Mouse (Mus musculus) 3134 (cell line): Measurements from ENCODE around the gene Tnni3k.

Experiments
- DNase-seq: peaks from one replicate; pipeline ENCODE4 v3.0.0-alpha.2; 2011; ENCODE audit warnings: low spot score; ENCODE audit not compliant: insufficient read length; ENCODE audit errors: extremely low read depth

Tnni3k gene

DNA sequence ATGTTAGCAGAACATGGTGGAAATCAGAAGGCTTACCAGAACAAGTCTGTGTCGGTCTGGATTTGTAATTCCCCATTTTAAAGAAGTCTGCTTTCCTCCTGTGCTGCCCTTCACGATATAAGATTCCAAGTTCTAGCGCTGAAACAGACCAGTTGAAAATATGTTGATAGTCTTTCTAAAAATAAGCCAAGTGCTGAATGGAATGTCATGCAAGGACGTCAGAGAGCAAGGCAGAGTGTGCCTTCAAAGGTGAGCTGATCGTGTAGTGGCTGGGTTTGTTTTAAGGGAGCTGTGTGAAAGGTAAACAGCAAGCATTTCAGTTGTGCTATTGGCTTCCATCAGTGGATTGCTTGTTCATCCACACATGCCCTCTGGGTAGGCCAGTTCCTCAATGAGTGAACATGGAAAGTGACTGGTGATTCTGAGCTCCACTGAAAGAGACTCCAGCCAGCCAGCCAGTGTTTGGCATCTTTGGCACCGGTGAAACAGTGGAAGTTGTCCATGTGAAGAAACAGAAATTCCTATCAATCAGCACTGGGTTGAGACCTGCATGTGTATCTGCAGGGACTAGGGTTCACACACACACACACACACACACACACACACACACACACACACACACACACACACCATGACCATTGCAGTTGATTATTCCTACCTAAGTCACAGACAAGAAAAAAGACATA lies at the start of gene Tnni3k:
Tnni3k (minus strand) TSS at position 177 of the 686 bp plus-strand sequence.
- no peak for DNase-seq

DNA sequence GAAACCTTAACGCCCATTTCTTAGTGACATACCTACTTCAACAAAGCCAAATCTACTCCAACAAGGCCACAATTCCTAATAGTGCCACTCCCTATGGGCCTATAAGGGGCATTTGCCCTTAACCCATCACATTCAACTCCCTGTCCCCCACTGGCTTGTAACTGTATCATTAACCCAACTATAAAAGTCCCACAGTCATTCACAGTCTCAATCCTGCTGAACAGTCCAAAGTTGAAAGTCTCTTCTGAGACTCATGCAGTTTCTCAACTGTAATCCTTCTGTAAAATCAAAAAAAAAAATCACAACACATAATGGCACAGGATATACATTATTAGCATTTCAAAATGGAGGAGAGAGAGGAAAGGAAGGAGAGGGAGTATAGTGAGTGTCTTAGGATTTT lies 44.1 kb upstream of the Tnni3k start:
- DNase-seq: no peak

DNA sequence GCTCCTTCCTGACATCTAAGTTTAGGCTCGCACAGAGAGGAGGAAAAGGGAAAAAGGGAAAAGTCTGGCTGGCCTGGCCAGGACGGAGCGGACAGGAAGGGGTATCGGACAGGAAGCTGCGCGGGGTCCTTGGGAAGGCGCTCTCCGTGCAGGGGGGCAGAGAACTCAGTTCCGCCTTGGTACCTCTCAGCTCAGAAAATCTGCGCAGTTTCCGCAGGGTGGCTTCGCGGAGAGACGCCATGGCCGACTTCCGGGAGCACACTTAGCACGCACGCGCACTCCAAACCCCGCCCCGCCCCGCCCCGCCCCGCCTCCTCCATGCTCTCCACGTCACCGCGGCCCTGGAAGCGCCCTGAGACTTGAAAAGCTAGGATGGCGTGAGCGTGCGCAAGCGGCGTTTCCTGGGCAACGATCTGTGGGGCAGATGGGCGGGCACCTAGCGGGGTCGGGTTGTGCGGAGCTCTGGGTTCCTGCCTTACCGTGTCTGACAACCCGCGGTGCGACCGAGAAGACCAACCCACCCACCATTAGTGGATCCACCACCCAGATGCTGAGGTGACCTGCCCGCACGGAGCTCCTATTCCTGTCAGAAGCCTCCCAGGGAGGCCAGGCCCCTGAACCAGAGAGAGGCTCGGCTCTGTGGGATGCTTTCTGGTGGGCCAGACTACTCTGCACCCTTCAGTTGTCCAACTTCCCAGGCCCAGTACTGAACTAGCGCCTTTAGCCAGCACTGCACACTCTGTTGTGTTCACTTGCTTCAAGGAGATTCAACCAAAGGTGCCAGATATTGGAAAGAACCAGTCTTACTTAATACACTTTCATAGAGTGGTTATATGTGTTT lies 38.1 kb upstream of the Tnni3k start, which contains the start of the genes Fpgt and Lrriq3:
Fpgt (minus strand) TSS at position 288 of the 841 bp plus-strand sequence.
Lrriq3 (plus strand) TSS at position 319 of the 841 bp plus-strand sequence.
- peak; percentile 93 for DNase-seq

DNA sequence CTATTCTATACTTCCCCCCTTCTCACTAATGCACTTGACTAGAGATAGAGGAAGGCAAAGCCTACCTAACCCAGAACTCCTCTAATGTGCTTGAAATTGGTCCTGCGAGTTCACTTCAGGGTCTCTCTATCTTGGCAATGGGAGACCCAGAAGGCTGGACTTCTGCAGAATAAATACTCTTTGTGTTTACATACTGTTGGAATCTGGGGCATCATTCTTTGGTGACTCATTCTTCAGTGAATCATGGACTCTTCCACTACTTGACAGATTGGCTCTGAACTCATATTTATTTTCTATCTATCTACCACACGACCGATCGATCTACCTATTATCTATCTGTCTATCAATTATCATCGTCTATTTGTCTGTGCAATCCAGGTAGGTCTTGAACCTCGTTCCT lies 36.9 kb upstream of the Tnni3k start:
- no peak for DNase-seq

DNA sequence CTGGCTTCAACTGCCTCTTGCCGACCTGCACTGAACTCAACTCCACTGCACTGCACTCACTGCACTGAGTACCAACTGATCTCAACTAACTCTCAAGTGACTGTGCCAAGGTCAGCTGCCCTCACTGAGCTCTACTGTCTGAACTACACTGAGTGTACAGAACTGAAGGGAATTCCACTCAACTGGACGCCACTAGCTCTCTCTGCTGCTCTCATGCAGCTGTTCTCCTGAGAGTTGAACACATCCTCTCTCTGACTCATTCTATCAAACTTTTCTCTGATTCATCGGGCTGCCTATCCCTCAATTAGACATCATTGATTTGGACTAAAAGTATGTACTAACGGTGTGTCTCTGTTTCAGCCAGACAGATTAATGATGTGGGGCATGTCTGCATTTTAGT lies 22.7 kb upstream of the Tnni3k start:
- DNase-seq: no peak

DNA sequence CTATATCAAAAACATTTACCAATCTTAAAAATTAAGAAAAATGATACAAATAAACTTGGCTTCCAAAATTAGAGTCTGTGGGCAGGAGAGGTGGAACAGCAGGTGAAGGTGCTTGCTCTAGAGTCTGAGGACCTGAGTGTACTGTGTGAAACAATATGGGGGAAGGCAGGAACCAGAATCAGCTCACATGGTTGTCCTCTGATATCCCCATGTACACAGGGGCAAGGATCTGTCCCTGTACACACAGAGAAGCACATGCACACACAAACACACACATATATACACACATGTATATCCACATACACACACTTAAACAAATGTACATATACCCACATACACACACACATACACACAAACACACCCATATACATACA lies 4.2 kb upstream of the Tnni3k start:
- DNase-seq: no peak

DNA sequence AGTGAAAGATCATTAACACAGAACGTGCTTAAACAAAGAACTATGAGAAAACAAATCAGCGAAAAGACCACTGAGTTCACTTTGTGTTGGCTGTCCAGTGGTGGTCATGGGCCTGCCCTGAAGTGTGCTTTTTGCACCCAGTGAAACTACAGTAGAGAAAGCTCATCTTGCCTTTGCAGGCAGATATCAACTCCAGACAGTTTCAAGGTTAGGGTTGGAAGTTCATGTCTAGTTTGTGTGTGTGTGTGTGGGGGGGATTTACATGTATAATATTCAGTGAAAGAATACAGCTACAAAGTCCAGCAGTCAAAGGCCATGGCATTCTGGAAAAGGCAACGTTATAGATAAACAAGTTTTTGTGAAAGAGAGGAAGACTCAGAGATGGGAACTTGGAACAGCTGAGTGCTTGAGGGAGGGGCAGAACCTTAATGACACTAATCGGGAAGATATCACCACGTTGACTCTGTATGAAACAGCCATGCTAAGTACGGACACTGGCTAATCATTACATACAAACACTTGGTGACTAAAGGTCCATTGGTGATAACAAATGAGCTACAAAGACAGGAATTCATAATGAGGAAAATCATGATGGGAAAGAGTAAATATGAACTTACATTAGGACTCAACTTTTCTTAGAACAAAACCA lies 3.7 kb upstream of the Tnni3k start:
- DNase-seq: no peak

DNA sequence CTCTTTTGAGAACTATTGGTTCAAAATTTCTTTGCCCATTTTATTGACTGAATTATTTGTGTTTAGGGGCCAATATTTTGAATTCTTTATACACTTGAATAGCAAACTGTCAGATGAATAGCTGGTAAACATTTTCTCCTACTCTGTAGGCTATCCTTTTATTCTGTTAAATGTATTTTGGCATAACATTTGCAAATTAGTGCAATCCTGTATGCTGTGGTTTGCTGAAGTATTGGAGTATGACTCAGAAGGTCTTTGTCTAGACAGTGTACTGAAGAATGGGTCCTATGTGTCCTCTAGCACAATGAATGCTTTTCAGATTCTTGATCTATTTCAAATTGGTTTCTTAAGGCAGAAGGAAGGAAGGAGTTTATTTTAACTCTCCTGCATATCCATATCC lies 2.4 kb upstream of the Tnni3k start:
- no peak for DNase-seq

DNA sequence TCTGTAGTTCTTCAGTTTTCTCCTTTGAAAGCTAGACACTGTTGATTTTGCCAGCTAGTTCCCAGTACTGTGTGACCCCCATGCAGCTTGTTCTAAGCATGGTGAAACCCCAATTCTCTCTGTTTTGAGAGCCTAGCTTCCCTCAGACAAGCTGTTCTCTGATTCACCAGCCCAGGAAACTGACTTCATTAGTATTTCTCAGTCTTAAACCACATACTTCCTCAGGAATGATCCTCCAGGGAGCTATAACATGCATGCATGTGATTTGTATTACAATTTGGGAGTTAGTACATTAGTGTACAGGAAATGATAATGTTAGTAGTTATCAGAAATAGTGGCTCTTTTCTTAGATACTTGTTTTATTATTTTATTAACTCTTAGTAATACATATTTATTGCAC lies 1.4 kb upstream of the Tnni3k start:
- DNase-seq: peak; percentile 13

DNA sequence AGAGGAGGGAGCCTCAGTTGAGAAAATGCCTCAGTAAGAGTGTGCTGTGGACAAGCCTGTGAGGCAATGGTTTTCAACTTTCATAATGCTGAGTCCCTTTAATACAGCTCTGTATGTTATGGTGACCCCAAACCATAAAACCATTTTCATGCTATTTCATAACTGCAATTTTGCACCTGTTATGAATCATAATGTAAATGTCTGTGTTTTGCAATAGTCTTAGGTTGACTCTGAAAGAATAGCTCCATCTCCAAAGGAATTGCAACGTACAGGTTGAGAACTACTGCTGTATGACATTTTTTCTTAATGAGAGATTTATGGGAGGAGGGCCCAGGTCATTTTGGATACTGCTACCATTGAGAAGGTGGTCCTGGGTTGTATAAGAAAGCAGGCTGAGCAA lies 2.0 kb downstream of the Tnni3k start:
- DNase-seq: no peak

DNA sequence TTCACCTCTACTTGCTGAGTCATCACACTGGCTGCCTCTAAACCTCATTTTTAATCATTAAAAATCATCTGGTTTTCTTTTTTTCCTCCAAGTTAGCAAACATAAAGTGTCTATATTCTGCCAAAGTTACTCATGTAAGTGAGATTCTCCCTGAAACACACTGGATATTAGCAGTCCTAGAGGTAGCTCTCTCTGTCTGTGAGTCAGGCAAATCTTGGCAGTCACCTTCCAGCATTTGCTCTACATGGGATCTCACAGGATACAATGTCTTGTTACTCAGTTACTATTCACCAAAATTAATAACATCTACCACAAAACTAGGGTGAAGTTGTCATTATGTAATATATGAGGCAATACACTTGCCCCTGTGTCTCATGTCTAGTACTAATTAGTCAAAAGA lies 3.2 kb downstream of the Tnni3k start:
- DNase-seq: no peak

DNA sequence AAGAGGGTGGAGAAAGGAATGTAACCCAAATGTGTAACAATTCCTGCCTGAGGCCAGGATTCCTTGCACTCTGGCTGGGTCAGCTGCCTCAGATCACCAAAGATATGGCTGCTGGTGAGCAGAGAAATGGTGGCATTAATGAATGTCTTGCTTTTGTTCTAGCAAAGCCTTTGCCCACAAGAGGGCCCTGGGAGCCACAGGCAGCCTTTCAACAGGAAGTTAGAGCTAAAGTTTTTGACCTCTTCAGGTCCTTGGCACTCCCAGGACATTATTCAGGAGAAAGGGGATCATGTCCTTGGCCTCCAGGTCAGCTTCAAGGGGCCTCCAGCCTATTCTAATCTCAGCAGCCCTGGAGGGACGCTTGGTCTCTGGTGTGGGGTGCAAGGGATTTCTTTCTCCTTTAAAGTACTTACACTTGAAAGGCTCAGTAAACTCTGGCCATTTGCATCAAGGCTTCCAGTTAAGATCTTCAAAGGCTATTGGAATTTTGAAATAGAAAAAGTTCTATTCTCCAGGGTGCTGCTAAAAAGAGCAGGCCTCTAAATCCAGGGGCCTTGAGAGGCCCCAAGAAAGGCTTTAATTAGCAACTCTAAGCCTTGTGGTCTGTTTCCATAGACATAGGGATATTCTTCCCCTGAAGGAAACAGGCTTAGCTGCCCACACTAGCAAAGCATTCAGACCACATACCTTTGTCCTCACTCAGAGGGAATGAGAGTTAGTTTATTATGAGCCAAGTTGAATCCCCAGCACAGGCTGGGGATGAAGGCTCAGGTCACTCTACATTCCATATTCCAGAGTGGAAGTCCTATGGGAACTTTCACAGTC lies 16.0 kb downstream of the Tnni3k start:
- DNase-seq: no peak

DNA sequence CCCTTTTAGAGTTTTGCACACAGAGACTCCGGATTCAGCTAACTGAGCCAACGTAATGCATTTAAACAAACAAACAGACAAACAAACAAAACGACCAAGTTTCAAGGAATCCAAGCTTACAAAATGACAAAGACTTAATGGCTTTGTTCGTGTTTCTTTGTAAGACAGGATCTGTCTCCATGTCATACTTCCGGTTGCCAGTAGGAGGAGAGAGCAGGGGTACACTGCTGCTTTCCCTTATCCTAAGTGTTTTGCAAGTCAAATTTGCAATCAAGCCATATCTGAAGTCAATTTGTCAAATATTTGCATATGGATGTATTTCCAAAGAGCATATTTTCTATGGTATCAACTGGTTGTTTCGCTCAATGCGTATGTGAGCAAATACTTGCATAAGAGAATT lies 20.9 kb downstream of the Tnni3k start:
- DNase-seq: no peak

DNA sequence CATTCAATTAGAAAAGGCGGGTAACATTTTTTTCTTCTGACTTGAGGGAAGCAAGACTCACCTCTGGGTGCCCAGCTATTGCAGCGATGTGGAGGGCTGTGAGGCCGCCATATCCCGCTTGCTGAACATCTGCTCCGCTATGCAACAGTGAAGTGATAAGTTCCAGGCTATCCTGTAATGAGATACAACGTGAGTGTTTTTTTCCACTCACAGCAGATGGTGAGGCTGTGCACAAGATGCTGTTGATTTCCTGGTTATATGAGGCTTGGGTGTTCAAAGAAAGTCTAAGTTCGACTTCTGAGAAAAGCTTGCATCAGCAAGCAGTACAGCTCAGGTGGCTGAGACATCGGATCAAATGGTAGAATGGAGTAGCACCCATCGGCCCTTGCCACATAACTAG lies 25.0 kb downstream of the Tnni3k start:
- no peak for DNase-seq

DNA sequence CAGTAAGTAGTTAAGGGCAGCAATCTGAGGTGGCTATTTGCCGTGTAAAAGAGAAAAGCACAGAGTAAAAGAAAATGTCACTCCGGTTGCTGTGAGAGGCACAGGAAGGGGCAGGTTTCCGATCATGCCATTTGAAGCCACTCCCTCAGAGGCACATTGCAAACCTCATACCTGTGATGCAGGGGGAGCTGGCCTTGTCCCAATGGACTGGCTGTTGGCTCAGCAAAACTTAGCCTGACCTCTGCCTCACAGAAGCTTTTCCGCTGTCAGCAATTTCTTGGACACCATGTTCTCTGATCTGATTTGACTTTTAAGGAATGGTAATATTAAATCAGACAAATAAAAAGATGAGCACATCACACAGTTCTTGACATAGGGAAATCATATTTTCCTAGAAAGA lies 52.4 kb downstream of the Tnni3k start:
- no peak for DNase-seq

DNA sequence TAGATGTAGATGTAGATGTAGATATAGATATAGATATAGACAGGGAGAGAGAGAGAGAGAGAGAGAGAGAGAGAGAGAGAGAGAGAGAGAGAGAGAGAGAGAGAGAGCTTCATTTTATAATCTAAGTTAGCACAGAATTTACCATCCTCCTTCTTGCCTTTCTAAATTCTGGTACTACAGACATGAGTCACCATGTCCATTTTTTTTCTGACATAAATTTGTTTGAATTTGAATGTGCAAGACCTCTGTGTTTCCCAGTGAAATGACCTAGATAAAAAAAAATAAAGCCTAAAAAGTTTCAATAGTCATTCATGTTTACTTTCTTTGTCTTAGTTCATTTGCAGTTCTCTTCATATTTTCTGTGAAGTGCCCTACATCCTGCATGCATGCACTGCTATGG lies 54.2 kb downstream of the Tnni3k start:
- DNase-seq: no peak

DNA sequence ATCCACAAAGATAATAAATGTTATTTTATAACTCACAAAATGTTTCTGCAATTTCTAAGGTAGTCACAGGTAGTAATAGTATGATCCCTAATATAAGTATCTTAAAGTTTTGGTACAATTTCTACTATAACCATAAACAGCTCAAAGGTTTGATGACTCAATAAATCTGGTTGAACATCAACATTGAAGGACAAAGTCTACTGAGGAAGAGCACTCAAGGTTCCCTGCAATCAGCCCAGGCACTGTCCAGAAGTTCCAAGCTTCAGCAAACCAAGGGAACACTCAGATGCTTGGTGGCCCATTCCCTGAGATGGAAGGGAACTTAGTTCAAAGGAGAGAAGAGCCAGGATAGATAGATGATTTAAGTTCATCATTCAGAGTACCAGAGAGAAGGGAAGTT lies 62.5 kb downstream of the Tnni3k start:
- DNase-seq: no peak

DNA sequence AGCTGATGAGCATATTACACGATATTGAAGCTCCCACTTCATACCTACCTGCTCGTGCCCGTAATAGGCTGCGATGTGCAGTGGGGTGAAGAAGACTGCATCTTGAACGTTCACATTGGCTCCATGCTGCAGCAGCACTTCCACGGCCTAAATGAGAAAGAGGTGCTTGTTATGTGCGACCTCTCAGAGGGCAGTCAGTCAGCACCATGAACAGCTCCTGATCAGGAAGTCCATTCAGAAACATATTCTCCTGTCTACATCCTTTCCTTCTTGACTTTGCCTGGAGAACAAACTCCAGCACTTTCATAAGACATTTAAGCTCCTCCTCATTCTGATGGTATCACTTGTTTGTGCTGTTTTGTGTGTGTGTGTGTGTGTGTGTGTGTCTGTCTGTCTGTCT lies 76.1 kb downstream of the Tnni3k start:
- no peak for DNase-seq

DNA sequence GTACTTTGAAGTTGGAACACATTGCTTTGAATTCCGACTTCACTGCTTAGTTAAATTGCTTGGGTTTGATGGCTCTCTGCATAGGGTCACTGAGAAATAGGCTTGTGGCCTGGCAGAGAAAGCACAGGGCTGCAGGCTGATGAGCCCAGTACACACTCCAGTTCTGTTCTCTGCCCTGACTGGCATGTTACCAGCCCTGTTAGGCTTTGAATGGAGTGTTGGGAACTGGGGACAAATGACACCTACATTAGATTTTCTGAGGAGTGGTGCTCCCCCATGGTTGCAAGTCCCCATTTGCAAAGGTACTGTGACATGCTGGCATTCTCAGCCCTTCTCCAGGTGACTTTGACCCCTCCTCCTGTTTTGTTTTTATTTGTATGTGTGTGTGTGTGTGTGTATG lies 83.6 kb downstream of the Tnni3k start:
- DNase-seq: no peak

DNA sequence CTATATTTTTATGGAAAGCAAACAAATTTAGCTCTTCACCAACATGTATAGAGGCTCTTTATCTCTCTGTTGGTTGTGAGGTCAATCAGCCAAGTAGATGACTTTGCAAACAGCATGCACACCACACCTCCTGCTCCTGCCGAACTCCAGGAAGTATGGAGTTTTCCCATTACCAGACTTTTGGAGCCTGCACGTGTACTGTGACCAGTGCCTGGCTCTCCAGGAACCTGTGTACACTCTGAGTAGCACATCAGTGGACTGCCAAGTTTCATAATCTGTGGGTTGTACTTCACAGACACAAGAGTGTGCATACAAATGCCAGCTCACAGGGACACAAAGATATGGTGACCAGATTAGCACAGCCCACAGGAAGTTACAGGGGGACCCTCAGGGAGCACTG lies 84.2 kb downstream of the Tnni3k start:
- DNase-seq: no peak

DNA sequence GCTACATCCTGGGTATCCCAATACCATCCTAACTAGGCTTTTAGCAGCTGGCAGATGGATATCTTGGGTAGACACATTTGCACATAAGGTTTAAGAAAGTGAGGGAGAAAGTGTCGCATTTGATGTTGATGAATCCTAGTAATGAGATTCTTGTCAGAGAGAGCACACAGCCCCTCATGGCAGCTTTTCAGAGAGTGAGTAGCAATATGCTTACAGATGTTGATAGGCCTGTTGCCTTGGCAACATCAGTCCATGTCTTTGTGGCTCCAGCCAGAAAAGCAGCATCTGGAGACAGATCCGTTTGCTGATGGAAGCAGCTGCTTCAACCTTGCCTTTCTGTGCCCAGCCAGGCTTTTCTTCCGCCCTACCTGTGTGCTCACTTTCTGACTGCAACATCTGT lies 93.9 kb downstream of the Tnni3k start:
- DNase-seq: no peak
